9 mouse cellular contexts compared by ENCODE assay signal in genomic region chr8:10230746-10231369, GRCm38 (mm10).
DNase-seq lines count a peak whose midpoint lies in the region; ATAC-seq lines count a peak whose summit lies in the region.
"Had no signal": no experiment of that assay in that cellular context is flagged by ENCODE, and none has a peak within 500 bp of the region (broad histone marks: within the 10 kb centered on the region; RNA-seq: fewer than 3 reads in every experiment).

No protein-coding gene starts in this region.

- H3K27ac ChIP-seq in forebrain, embryonic 10.5 days = no peak overlapping the region
- no peak overlapping the region for H3K27ac ChIP-seq in forebrain, embryonic 12.5 days
- H3K27ac ChIP-seq: heart, embryonic 15.5 days had no signal

- no peak overlapping the region for H3K4me2 ChIP-seq in forebrain, embryonic 12.5 days
- H3K4me2 ChIP-seq: heart, embryonic 15.5 days had no signal

- H3K27me3 ChIP-seq in forebrain, embryonic 10.5 days (ENCODE audit: poor library complexity, severe bottlenecking) = no peaks in the 10 kb centered on the region
- no peaks in the 10 kb centered on the region for H3K27me3 ChIP-seq in forebrain, embryonic 12.5 days
- H3K27me3 ChIP-seq: heart, embryonic 15.5 days had no signal

- H3K9ac ChIP-seq in forebrain, embryonic 12.5 days = no peak overlapping the region
- H3K9ac ChIP-seq: heart, embryonic 15.5 days had no signal

- no peak overlapping the region for H3K4me3 ChIP-seq in forebrain, embryonic 10.5 days
- no peak overlapping the region for H3K4me3 ChIP-seq in forebrain, embryonic 12.5 days (replicated peaks)
- H3K4me3 ChIP-seq: heart, embryonic 15.5 days had no signal

- no peaks in the 10 kb centered on the region for H3K36me3 ChIP-seq in forebrain, embryonic 10.5 days (replicated peaks)
- no peaks in the 10 kb centered on the region for H3K36me3 ChIP-seq in forebrain, embryonic 12.5 days (replicated peaks)
- H3K36me3 ChIP-seq: heart, embryonic 15.5 days had no signal

- DNase-seq in forebrain, embryonic 10.5 days (ENCODE audit: extremely low spot score, low spot score) = peak; percentile 36
- peak; percentile 48 for DNase-seq in CD4-positive, CD25-positive, alpha-beta regulatory T cell, adult 2 months (ENCODE audit: low read depth, low spot score)
- peak; percentile 18 for DNase-seq in c-Kit-positive CD71-positive TER-119-positive erythroid progenitor cells, embryonic 14.5 days (ENCODE audit: low spot score)
- DNase-seq in frontal cortex, postnatal 36 days (ENCODE audit: low spot score in 2 of 2) = peak; percentile 46 to 69
- DNase-seq in left cerebral cortex, adult 18-20 months (ENCODE audit: low spot score in 2 of 2) = peak; percentile 50 to 53
- peak; percentile 26 for DNase-seq in naive thymus-derived CD4-positive, alpha-beta T cell, adult 2 months (ENCODE audit: low read depth)
- DNase-seq in urinary bladder, adult 2 months (ENCODE audit: low spot score) = no peak

- no peak; the same call in 1 of the 2 replicates for ATAC-seq in forebrain, embryonic 12.5 days (ENCODE audit: low FRiP score)

- H3K4me1 ChIP-seq in forebrain, embryonic 10.5 days = no peaks in the 10 kb centered on the region
- H3K4me1 ChIP-seq in forebrain, embryonic 12.5 days = no peaks in the 10 kb centered on the region
- H3K4me1 ChIP-seq: heart, embryonic 15.5 days had no signal

- WGBS in forebrain, embryonic 10.5 days = 57% methylated on average over 8 of the region's 8 CpGs
- WGBS in forebrain, embryonic 12.5 days = 53% methylated on average over 8 of the region's 8 CpGs

- H3K9me3 ChIP-seq in forebrain, embryonic 10.5 days = no peaks in the 10 kb centered on the region
- no peaks in the 10 kb centered on the region for H3K9me3 ChIP-seq in forebrain, embryonic 12.5 days
- H3K9me3 ChIP-seq: heart, embryonic 15.5 days had no signal
